Mouse (Mus musculus) brain, embryonic 14.5 days (tissue): Measurements from ENCODE around the gene Tcstv3.

ENCODE experiments used
- CTCF ChIP-seq: fragments of 200-500 bp; IDR thresholded peaks from 2 replicates; pipeline ENCODE4 v1.5.1; 2012; ENCODE audit warnings: inconsistent platforms, mild to moderate bottlenecking, moderate library complexity, borderline replicate concordance; ENCODE audit not compliant: insufficient read depth, insufficient read length; ENCODE audit errors: extremely low read depth
- POLR2A ChIP-seq: fragments of 200-500 bp; IDR thresholded peaks from 2 replicates; pipeline ENCODE4 v1.6.1; 2012; ENCODE audit warnings: mild to moderate bottlenecking, inconsistent platforms, borderline replicate concordance; ENCODE audit not compliant: poor library complexity, insufficient read depth, insufficient read length, severe bottlenecking; ENCODE audit errors: extremely low read depth

- TF ChIP-seq CTCF (no peak), POLR2A (no peak)
Observed at GRCm38 (mm10) chr13:120320183-120320582, 3.5 kb downstream of the Tcstv3 start.
